Mouse (Mus musculus): ENCODE data around the gene Clec4b2. TPM values are rescaled to one million over a fixed set of nuclear protein-coding genes. Genes with fewer than 3 reads are reported as not detected.

Clec4b2 gene
- not detected in 2 replicates for polyA plus RNA-seq (2012; ENCODE audit: low replicate concordance)

DNA sequence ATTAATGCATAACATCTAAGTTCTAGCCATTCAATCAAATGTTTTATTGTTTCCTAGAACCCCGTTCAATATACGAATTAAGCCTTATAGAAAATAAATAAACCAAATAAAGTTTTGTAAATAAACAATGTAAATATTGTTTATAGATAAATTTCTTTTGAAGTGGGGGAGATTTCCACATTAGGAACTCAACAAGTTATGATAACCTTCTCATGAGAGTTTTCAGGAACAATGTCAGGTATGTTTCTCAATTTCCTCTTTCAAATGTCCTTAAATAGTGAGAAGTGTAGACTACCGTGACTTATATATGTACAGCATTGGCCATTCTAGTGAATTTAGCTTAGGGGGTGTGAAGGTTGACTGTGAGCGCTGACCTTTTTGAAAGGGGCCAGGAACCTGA, at the start of gene Clec4b2:
Gene Clec4b2, plus strand, starts transcription at position 301 of the 400 bp plus-strand sequence.

DNA sequence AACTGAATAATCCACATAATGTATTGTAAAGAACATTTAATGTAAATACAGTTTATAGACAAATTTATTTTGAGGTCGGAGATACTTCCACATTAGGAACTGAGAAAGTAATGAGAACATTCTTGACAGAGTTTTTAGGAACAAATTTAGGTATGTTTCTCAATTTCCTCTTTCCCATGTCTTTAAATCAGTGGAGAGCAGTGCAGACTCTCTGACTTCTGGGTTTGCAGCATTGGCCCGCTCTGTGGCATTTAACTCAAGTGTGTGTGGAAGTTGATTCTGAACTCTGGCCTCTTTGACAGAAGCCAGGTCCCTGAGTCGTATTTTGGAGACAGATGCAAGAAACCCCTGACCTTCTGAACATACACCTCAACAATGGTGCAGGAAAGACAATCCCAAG, 57.0 kb downstream of the Clec4b2 start, which contains the start of gene Clec4n:
Gene Clec4n, plus strand, starts transcription at position 200 of the 400 bp plus-strand sequence.

Other genes with a start within 250 kb of the Clec4b2 start
- gene Clec4a3, start 220.4 kb upstream of the Clec4b2 start, polyA plus RNA-seq (2012; ENCODE audit: low replicate concordance) = 1.7 TPM in 1 of 2 replicates, not detected in the other
- gene Clec4a4, start 182.5 kb upstream of the Clec4b2 start, polyA plus RNA-seq (2012; ENCODE audit: low replicate concordance) = not detected in 2 replicates
- gene Clec4b1, start 122.9 kb upstream of the Clec4b2 start, polyA plus RNA-seq (2012; ENCODE audit: low replicate concordance) = not detected in 2 replicates
- gene Clec4a2, start 66.5 kb upstream of the Clec4b2 start, polyA plus RNA-seq (2012; ENCODE audit: low replicate concordance) = 2.3 and 3.5 TPM in 2 replicates
- 2.4 TPM in 1 of 2 replicates, not detected in the other for gene Clec4n, start 57.0 kb downstream of the Clec4b2 start, polyA plus RNA-seq (2012; ENCODE audit: low replicate concordance)
- gene Clec4d, start 89.2 kb downstream of the Clec4b2 start, polyA plus RNA-seq (2012; ENCODE audit: low replicate concordance) = 0.14 TPM in 1 of 2 replicates, not detected in the other
- 0.13 TPM in 1 of 2 replicates, not detected in the other for gene Clec4e, start 117.0 kb downstream of the Clec4b2 start, polyA plus RNA-seq (2012; ENCODE audit: low replicate concordance)
- not detected in 2 replicates for gene Vmn2r19, start 135.4 kb downstream of the Clec4b2 start, polyA plus RNA-seq (2012; ENCODE audit: low replicate concordance)
- gene Vmn2r20, start 245.2 kb downstream of the Clec4b2 start, polyA plus RNA-seq (2012; ENCODE audit: low replicate concordance) = 0.01 TPM in 1 of 2 replicates, not detected in the other

Measured in leukemia stem cell, adult 10-12 weeks (primary cell).